Mouse (Mus musculus): ENCODE measurements around the gene Dscaml1.

Gene Dscaml1

GRCm38 (mm10) chr9:45454889-45455610, 28.6 kb downstream of the Dscaml1 start:
- no peak for DNase-seq (ENCODE audit: low read depth)

GRCm38 (mm10) chr9:45457200-45457599, 30.8 kb downstream of the Dscaml1 start:
- DNase-seq (ENCODE audit: low read depth) = no peak

GRCm38 (mm10) chr9:45458363-45458762, 31.9 kb downstream of the Dscaml1 start:
- no peak for DNase-seq (ENCODE audit: low read depth)

- DNase-seq (ENCODE audit: low read depth) = no peak
Observed at GRCm38 (mm10) chr9:45465396-45466019, 39.1 kb downstream of the Dscaml1 start.

GRCm38 (mm10) chr9:45468235-45468634, 41.8 kb downstream of the Dscaml1 start:
- DNase-seq (ENCODE audit: low read depth) = no peak

GRCm38 (mm10) chr9:45470746-45471471, 44.5 kb downstream of the Dscaml1 start:
- no peak for DNase-seq (ENCODE audit: low read depth)

GRCm38 (mm10) chr9:45471691-45472090, 45.3 kb downstream of the Dscaml1 start:
- no peak for DNase-seq (ENCODE audit: low read depth)

GRCm38 (mm10) chr9:45474874-45475273, 48.4 kb downstream of the Dscaml1 start:
- no peak for DNase-seq (ENCODE audit: low read depth)

GRCm38 (mm10) chr9:45480936-45481335, 54.5 kb downstream of the Dscaml1 start:
- no peak for DNase-seq (ENCODE audit: low read depth)

GRCm38 (mm10) chr9:45486665-45487074, 60.2 kb downstream of the Dscaml1 start:
- no peak for DNase-seq (ENCODE audit: low read depth)

GRCm38 (mm10) chr9:45487179-45487801, 60.9 kb downstream of the Dscaml1 start:
- DNase-seq (ENCODE audit: low read depth) = no peak

- no peak for DNase-seq (ENCODE audit: low read depth)
Observed at GRCm38 (mm10) chr9:45490899-45491298, 64.5 kb downstream of the Dscaml1 start.

GRCm38 (mm10) chr9:45494889-45495288, 68.5 kb downstream of the Dscaml1 start:
- no peak for DNase-seq (ENCODE audit: low read depth)

GRCm38 (mm10) chr9:45496340-45496739, 69.9 kb downstream of the Dscaml1 start:
- no peak for DNase-seq (ENCODE audit: low read depth)

GRCm38 (mm10) chr9:45496944-45497343, 70.5 kb downstream of the Dscaml1 start:
- DNase-seq (ENCODE audit: low read depth) = no peak

- DNase-seq (ENCODE audit: low read depth) = no peak
Observed at GRCm38 (mm10) chr9:45499267-45499666, 72.8 kb downstream of the Dscaml1 start.

- no peak for DNase-seq (ENCODE audit: low read depth)
Observed at GRCm38 (mm10) chr9:45500071-45500595, 73.7 kb downstream of the Dscaml1 start.

GRCm38 (mm10) chr9:45501295-45501927, 75.0 kb downstream of the Dscaml1 start:
- DNase-seq (ENCODE audit: low read depth) = no peak

GRCm38 (mm10) chr9:45501963-45502641, 75.7 kb downstream of the Dscaml1 start:
- no peak for DNase-seq (ENCODE audit: low read depth)

- no peak for DNase-seq (ENCODE audit: low read depth)
Observed at GRCm38 (mm10) chr9:45504977-45505376, 78.5 kb downstream of the Dscaml1 start.

- DNase-seq (ENCODE audit: low read depth) = no peak
Observed at GRCm38 (mm10) chr9:45505487-45505939, 79.1 kb downstream of the Dscaml1 start.

Measured in NIH3T3 (cell line).